Mouse (Mus musculus) C2C12 (cell line): ENCODE data around the gene Rhd. TPM values are rescaled to one million over a fixed set of nuclear protein-coding genes. Genes with fewer than 3 reads are reported as not detected.

Experiments used
- H3K27me3 ChIP-seq: one replicate; pipeline ENCODE4 v1.6.1; 2011; ENCODE audit not compliant: control insufficient read depth, insufficient read depth, insufficient read length
- H3K36me3 ChIP-seq: one replicate; pipeline ENCODE4 v1.6.1; 2011; ENCODE audit not compliant: control insufficient read depth, insufficient read depth
- H3K4me3 ChIP-seq: one replicate; pipeline ENCODE4 v1.5.1; 2011; ENCODE audit warnings: mild to moderate bottlenecking, control low read depth; ENCODE audit not compliant: poor library complexity, insufficient read depth, severe bottlenecking
- H3K79me2 ChIP-seq: one replicate; pipeline ENCODE4 v1.6.1; 2011; ENCODE audit not compliant: control insufficient read depth, insufficient read depth
- H3K79me3 ChIP-seq: one replicate; pipeline ENCODE4 v1.6.1; 2011; ENCODE audit warnings: low read depth, control low read depth
- H3ac ChIP-seq: one replicate; pipeline ENCODE3; 2011; ENCODE audit warnings: low read depth; ENCODE audit not compliant: control insufficient read depth, insufficient read length
- CEBPB ChIP-seq: IDR thresholded peaks from one replicate; pipeline ENCODE4 v1.6.1; 2011; ENCODE audit warnings: low read depth, mild to moderate bottlenecking, control low read depth, moderate library complexity
- CTCF ChIP-seq: IDR thresholded peaks from one replicate; pipeline ENCODE4 v1.5.1; 2011; ENCODE audit not compliant: control insufficient read depth, insufficient read depth, insufficient read length
- FOSL1 ChIP-seq: IDR thresholded peaks from one replicate; pipeline ENCODE4 v1.8.0; 2011; ENCODE audit warnings: mild to moderate bottlenecking, low read length; ENCODE audit not compliant: poor library complexity, insufficient read depth, severe bottlenecking
- MAX ChIP-seq: IDR thresholded peaks from one replicate; pipeline ENCODE4 v1.6.1; 2011; ENCODE audit warnings: mild to moderate bottlenecking, control low read depth
- MYOD1 ChIP-seq: IDR thresholded peaks from one replicate; pipeline ENCODE4 v1.6.1; 2011; ENCODE audit warnings: low read depth; ENCODE audit not compliant: control insufficient read depth, insufficient read length
- MYOG ChIP-seq: IDR thresholded peaks from one replicate; pipeline ENCODE4 v1.6.1; 2011; ENCODE audit not compliant: control insufficient read depth, insufficient read length; ENCODE audit errors: extremely low read depth
- USF1 ChIP-seq: IDR thresholded peaks from one replicate; pipeline ENCODE4 v1.6.1; 2011; ENCODE audit warnings: low read depth, mild to moderate bottlenecking, control low read depth, moderate library complexity
- polyA plus RNA-seq: library from polyadenylated mRNA; unstranded; fragments of >200 nt; fragmentation: generic; extraction: Trizol; gene quantifications from one replicate; pipeline ENCODE4 v1.2.1, GENCODE M21; 2012; ENCODE audit warnings: missing spikeins

Rhd gene
- polyA plus RNA-seq, 1 experiment: 0.14 TPM

GRCm38 (mm10) chr4:134937240-134938176 is 73.2 kb downstream of the Rhd start:
- no peak overlapping the region for H3K4me3 ChIP-seq
- H3K79me3 ChIP-seq: no peaks in the 10 kb centered on the region
- TF ChIP-seq USF1 (no peak), MAX (no peak), MYOD1 (no peak), FOSL1 (no peak), CEBPB (no peak), MYOG (no peak), CTCF (no peak)
- peaks cover 12% of the 10 kb centered on the region for H3K79me2 ChIP-seq
- peaks cover 29% of the 10 kb centered on the region for H3K36me3 ChIP-seq
- no peak overlapping the region for H3ac ChIP-seq
- H3K27me3 ChIP-seq: no peaks in the 10 kb centered on the region

- H3K79me2 ChIP-seq: no peaks in the 10 kb centered on the region
- H3K27me3 ChIP-seq: no peaks in the 10 kb centered on the region
- H3K4me3 ChIP-seq: no peak overlapping the region
- no peak for TF ChIP-seq MYOD1
- TF ChIP-seq MYOG: no peak
- no peak for TF ChIP-seq CTCF
- no peak for TF ChIP-seq USF1
- TF ChIP-seq CEBPB: no peak
- TF ChIP-seq MAX: no peak
- no peak for TF ChIP-seq FOSL1
- no peak overlapping the region for H3ac ChIP-seq
- peaks cover 20% of the 10 kb centered on the region for H3K36me3 ChIP-seq
- H3K79me3 ChIP-seq: no peaks in the 10 kb centered on the region
Observed at GRCm38 (mm10) chr4:134939900-134940299, 75.6 kb downstream of the Rhd start.

- Histone ChIP-seq H3K4me3 (no peak overlapping the region), H3ac (no peak overlapping the region), H3K27me3 (no peaks in the 10 kb centered on the region), H3K79me2 (no peaks in the 10 kb centered on the region), H3K36me3 (no peaks in the 10 kb centered on the region), H3K79me3 (no peaks in the 10 kb centered on the region)
- no peak for TF ChIP-seq USF1
- no peak for TF ChIP-seq MAX
- TF ChIP-seq CTCF: no peak
- no peak for TF ChIP-seq MYOG
- no peak for TF ChIP-seq MYOD1
- TF ChIP-seq FOSL1: no peak
- no peak for TF ChIP-seq CEBPB
Observed at GRCm38 (mm10) chr4:134943758-134944538, 79.6 kb downstream of the Rhd start.

Other genes starting within 250 kb of the Rhd start
- gene Man1c1, start 160.2 kb upstream of the Rhd start, polyA plus RNA-seq: 6.7 TPM
- gene Ldlrap1, start 96.5 kb upstream of the Rhd start, polyA plus RNA-seq: 30.8 TPM
- gene Maco1, start 11.2 kb upstream of the Rhd start, polyA plus RNA-seq: 14.6 TPM
- 94.9 TPM for gene Tmem50a, start 50.5 kb downstream of the Rhd start, polyA plus RNA-seq
- gene Rsrp1, start 59.1 kb downstream of the Rhd start, polyA plus RNA-seq: 35.4 TPM
- gene Syf2, start 66.4 kb downstream of the Rhd start, polyA plus RNA-seq: 48.6 TPM